Mouse (Mus musculus) myocyte (in vitro differentiated cells): Measurements from ENCODE around the gene Cox14.

Experiments
- CEBPB ChIP-seq: IDR thresholded peaks from 2 replicates; pipeline ENCODE4 v1.6.1; 2011; ENCODE audit warnings: mild to moderate bottlenecking, moderate library complexity; ENCODE audit not compliant: poor library complexity, insufficient read depth, severe bottlenecking
- MAX ChIP-seq: IDR thresholded peaks from one replicate; pipeline ENCODE4 v1.6.1; 2011; ENCODE audit warnings: low read depth, mild to moderate bottlenecking, control low read depth
- MYOD1 ChIP-seq, 3 experiments: IDR thresholded peaks; one replicate each; pipeline ENCODE4 v1.6.1; 2011; ENCODE audit warnings: control low read depth in 2 of 3, low read depth in 2 of 3, mild to moderate bottlenecking in 2 of 3, moderate library complexity in 1 of 3; ENCODE audit not compliant: insufficient read length in 2 of 3, control insufficient read depth in 1 of 3
- MYOG ChIP-seq, 3 experiments: IDR thresholded peaks; one replicate each; pipeline ENCODE4 v1.6.1; 2011; ENCODE audit warnings: control low read depth in 2 of 3, low read depth in 2 of 3, mild to moderate bottlenecking in 2 of 3; ENCODE audit not compliant: insufficient read length in 2 of 3, control insufficient read depth in 1 of 3, insufficient read depth in 1 of 3
- POLR2A ChIP-seq: IDR thresholded peaks from one replicate; pipeline ENCODE4 v1.6.1; 2011; ENCODE audit warnings: low read depth, mild to moderate bottlenecking, control low read depth, moderate library complexity; ENCODE audit not compliant: insufficient read length
- REST ChIP-seq: IDR thresholded peaks from one replicate; pipeline ENCODE4 v1.6.1; 2011; ENCODE audit warnings: mild to moderate bottlenecking, control low read depth, moderate library complexity; ENCODE audit not compliant: insufficient read depth, insufficient read length
- SRF ChIP-seq: IDR thresholded peaks from one replicate; pipeline ENCODE4 v1.6.1; 2011; ENCODE audit warnings: low read depth; ENCODE audit not compliant: control insufficient read depth, insufficient read length
- TCF12 ChIP-seq: IDR thresholded peaks from one replicate; pipeline ENCODE4 v1.6.1; 2011; ENCODE audit warnings: mild to moderate bottlenecking, control low read depth; ENCODE audit not compliant: poor library complexity, insufficient read depth, severe bottlenecking
- TCF3 ChIP-seq: IDR thresholded peaks from one replicate; pipeline ENCODE4 v1.6.1; 2011; ENCODE audit warnings: low read depth, control low read depth; ENCODE audit not compliant: insufficient read length
- USF1 ChIP-seq: IDR thresholded peaks from one replicate; pipeline ENCODE4 v1.6.1; 2011; ENCODE audit warnings: low read depth, mild to moderate bottlenecking, control low read depth, moderate library complexity

DNA sequence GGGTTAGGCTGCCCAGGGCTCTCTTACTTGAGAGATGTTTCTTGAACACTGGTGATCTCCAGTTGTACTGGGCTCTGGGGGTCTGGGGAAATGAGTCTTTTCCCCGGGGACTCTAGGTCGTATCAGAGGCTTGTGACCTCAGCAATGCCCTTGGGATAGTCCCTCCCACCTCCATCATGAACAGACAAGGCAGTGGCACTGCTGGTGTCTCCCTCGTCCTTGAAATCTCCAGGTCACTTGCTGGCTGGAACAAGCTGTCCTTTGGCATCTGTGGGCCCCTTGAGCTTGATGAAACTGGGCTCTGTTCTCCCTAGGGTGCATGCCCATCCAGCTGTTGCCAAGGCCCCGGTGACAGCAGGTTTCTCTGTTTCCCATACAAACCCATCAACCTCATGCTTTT is 11.2 kb upstream of the Cox14 start:
- TF ChIP-seq USF1 = no peak
- no peak for TF ChIP-seq POLR2A
- TF ChIP-seq MAX = no peak
- TF ChIP-seq TCF12 = no peak
- no peak for TF ChIP-seq TCF3
- TF ChIP-seq REST = no peak
- TF ChIP-seq CEBPB = no peak
- TF ChIP-seq MYOG (IDR thresholded peaks at IDR 0.05; ENCODE audit: control insufficient read depth in 1 of 3, insufficient read depth in 1 of 3, insufficient read length in 2 of 3, low read depth in 2 of 3) = no peak
- no peak for TF ChIP-seq MYOD1 (IDR thresholded peaks at IDR 0.05; ENCODE audit: control insufficient read depth in 1 of 3, insufficient read length in 2 of 3, low read depth in 2 of 3)
- no peak for TF ChIP-seq SRF
